Mouse (Mus musculus): ENCODE results near the gene Pigx. TPM values are rescaled to one million over a fixed set of nuclear protein-coding genes. Genes with fewer than 3 reads are reported as not detected.

Pigx gene
- 86.3 and 91.7 TPM in 2 replicates for polyA plus RNA-seq (2014; fragmentation: Nextera tagmentation; extraction: Ambion mirVana)

- Histone ChIP-seq H3K9me3 (replicated peaks; ENCODE audit: control insufficient read depth, low read length) (no peaks in the 10 kb centered on the region), H3K4me1 (ENCODE audit: control insufficient read depth, insufficient read depth, low read length) (peaks cover 6% of the 10 kb centered on the region; the same call in 1 of the 2 replicates), H3K9ac (ENCODE audit: low read depth, low read length) (peak within 1 kb of the TSS; percentile 91), H3K4me3 (ENCODE audit: low read depth, low read length) (peak within 1 kb of the TSS; percentile 94), H3K4me2 (peak within 1 kb of the TSS; percentile 90), H3K27me3 (ENCODE audit: control insufficient read depth, insufficient read depth, low read length) (no peaks in the 10 kb centered on the region), H3K27ac (ENCODE audit: low read depth, low read length) (peak within 1 kb of the TSS; percentile 85), H3K36me3 (ENCODE audit: control insufficient read depth, insufficient read depth, low read length) (peaks cover 7% of the 10 kb centered on the region)
- under 1% methylated on average over 34 of the region's 34 CpGs for WGBS (ENCODE audit: insufficient replicate concordance)
- ATAC-seq (replicated peaks; ENCODE audit: insufficient number of reproducible peaks, low FRiP score, low TSS enrichment) = peak; percentile 91
These were observed at the start of gene Pigx, which contains the start of gene Cep19 for GRCm38 (mm10) chr16:32099638-32100150. Pigx (minus strand) TSS chr16:32099740. Cep19 (plus strand) TSS chr16:32099800.

- no peak for ATAC-seq (replicated peaks; ENCODE audit: insufficient number of reproducible peaks, low FRiP score, low TSS enrichment)
- Histone ChIP-seq H3K9ac (ENCODE audit: low read depth, low read length) (peak overlapping the region; percentile 22; the same call in 1 of the 2 replicates), H3K4me3 (ENCODE audit: low read depth, low read length) (no peak overlapping the region; the same call in 1 of the 2 replicates)
These were observed 48.2 kb upstream of the Pigx start for GRCm38 (mm10) chr16:32147589-32148207.

GRCm38 (mm10) chr16:32144592-32144991 lies 45.1 kb upstream of the Pigx start:
- no peaks in the 10 kb centered on the region; the same call in 1 of the 2 replicates for H3K9me3 ChIP-seq (replicated peaks; ENCODE audit: control insufficient read depth, low read length)
- ATAC-seq (replicated peaks; ENCODE audit: insufficient number of reproducible peaks, low FRiP score, low TSS enrichment) = no peak
- H3K9ac ChIP-seq (ENCODE audit: low read depth, low read length) = no peak overlapping the region
- WGBS (ENCODE audit: insufficient replicate concordance) = 86% methylated on average over 17 of the region's 17 CpGs
- H3K36me3 ChIP-seq (ENCODE audit: control insufficient read depth, insufficient read depth, low read length) = 0 out of 2 replicates have a peak, but pooled peaks cover 4% of the 10 kb centered on the region
- H3K27me3 ChIP-seq (ENCODE audit: control insufficient read depth, insufficient read depth, low read length) = 0 out of 2 replicates have a peak, but pooled peaks cover 1% of the 10 kb centered on the region
- no peak overlapping the region for H3K4me3 ChIP-seq (ENCODE audit: low read depth, low read length)
- H3K4me2 ChIP-seq = no peak overlapping the region
- H3K4me1 ChIP-seq (ENCODE audit: control insufficient read depth, insufficient read depth, low read length) = no peaks in the 10 kb centered on the region
- no peak overlapping the region for H3K27ac ChIP-seq (ENCODE audit: low read depth, low read length)

More at GRCm38 (mm10) chr16:32147589-32148207, 48.2 kb upstream of the Pigx start:
- no peaks in the 10 kb centered on the region; the same call in 1 of the 2 replicates for H3K9me3 ChIP-seq (replicated peaks; ENCODE audit: control insufficient read depth, low read length)
- no peaks in the 10 kb centered on the region for H3K4me1 ChIP-seq (ENCODE audit: control insufficient read depth, insufficient read depth, low read length)
- WGBS (ENCODE audit: insufficient replicate concordance) = 60% methylated on average over 10 of the region's 13 CpGs
- H3K27ac ChIP-seq (ENCODE audit: low read depth, low read length) = no peak overlapping the region
- H3K4me2 ChIP-seq = peak overlapping the region; percentile 41
- H3K36me3 ChIP-seq (ENCODE audit: control insufficient read depth, insufficient read depth, low read length) = 0 out of 2 replicates have a peak, but pooled peaks cover 4% of the 10 kb centered on the region
- no peaks in the 10 kb centered on the region for H3K27me3 ChIP-seq (ENCODE audit: control insufficient read depth, insufficient read depth, low read length)

DNA sequence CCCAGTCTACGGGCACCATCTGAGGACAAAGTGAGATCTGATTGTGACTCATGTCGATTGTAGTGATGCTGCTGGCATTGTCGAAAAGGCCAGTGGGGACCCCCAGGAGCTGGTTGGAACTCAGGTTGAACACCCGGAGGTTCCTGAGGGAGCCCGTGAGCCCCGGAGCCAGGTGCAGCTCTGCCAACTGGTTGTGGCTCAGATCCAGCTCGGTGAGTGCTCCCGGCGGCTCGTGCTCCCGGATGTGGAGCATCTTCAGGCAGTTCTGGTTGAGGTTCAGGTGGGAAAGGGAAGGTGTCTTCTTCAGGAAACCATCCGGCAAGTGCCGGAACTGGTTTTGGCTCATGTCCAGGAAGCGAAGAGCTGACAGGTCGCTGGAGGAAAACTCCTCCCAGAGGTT lies 44.2 kb upstream of the Pigx start:
- no peak overlapping the region for H3K4me2 ChIP-seq
- no peak overlapping the region for H3K27ac ChIP-seq (ENCODE audit: low read depth, low read length)
- 0 out of 2 replicates have a peak, but pooled peaks cover 4% of the 10 kb centered on the region for H3K36me3 ChIP-seq (ENCODE audit: control insufficient read depth, insufficient read depth, low read length)
- H3K9ac ChIP-seq (ENCODE audit: low read depth, low read length) = no peak overlapping the region
- H3K9me3 ChIP-seq (replicated peaks; ENCODE audit: control insufficient read depth, low read length) = no peaks in the 10 kb centered on the region; the same call in 1 of the 2 replicates
- WGBS (ENCODE audit: insufficient replicate concordance) = 91% methylated on average over 15 of the region's 15 CpGs
- 0 out of 2 replicates have a peak, but pooled peaks cover 2% of the 10 kb centered on the region for H3K27me3 ChIP-seq (ENCODE audit: control insufficient read depth, insufficient read depth, low read length)
- no peaks in the 10 kb centered on the region for H3K4me1 ChIP-seq (ENCODE audit: control insufficient read depth, insufficient read depth, low read length)
- ATAC-seq (replicated peaks; ENCODE audit: insufficient number of reproducible peaks, low FRiP score, low TSS enrichment) = no peak
- no peak overlapping the region for H3K4me3 ChIP-seq (ENCODE audit: low read depth, low read length)

DNA sequence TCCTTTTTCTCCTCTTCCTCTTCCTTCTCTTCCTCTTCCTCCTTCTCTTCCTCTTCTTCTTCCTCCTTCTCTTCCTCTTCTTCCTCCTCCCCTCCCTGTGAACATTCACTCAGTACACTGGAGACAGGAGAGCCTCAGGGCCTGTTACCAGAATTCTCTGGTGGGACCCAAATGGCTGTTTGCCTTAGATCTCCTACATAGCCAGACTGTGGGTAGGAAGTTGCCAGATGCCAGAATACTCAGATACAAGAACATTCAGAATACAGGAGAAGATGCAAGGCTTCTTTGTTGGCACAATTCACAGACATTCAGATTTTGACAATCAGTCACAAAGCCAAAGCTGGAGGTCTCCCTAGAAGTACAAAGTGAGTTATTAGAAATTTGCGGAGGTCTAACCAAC lies 39.4 kb upstream of the Pigx start:
- no peak overlapping the region for H3K4me2 ChIP-seq
- H3K27ac ChIP-seq (ENCODE audit: low read depth, low read length) = no peak overlapping the region
- H3K4me1 ChIP-seq (ENCODE audit: control insufficient read depth, insufficient read depth, low read length) = no peaks in the 10 kb centered on the region
- H3K27me3 ChIP-seq (ENCODE audit: control insufficient read depth, insufficient read depth, low read length) = 0 out of 2 replicates have a peak, but pooled peaks cover 2% of the 10 kb centered on the region
- no peak for ATAC-seq (replicated peaks; ENCODE audit: insufficient number of reproducible peaks, low FRiP score, low TSS enrichment)
- WGBS (ENCODE audit: insufficient replicate concordance) = 85% methylated on average over 1 of the region's 1 CpGs
- H3K36me3 ChIP-seq (ENCODE audit: control insufficient read depth, insufficient read depth, low read length) = 0 out of 2 replicates have a peak, but pooled peaks cover under 1% of the 10 kb centered on the region
- no peak overlapping the region for H3K4me3 ChIP-seq (ENCODE audit: low read depth, low read length)
- H3K9me3 ChIP-seq (replicated peaks; ENCODE audit: control insufficient read depth, low read length) = no peaks in the 10 kb centered on the region; the same call in 1 of the 2 replicates
- no peak overlapping the region for H3K9ac ChIP-seq (ENCODE audit: low read depth, low read length)

GRCm38 (mm10) chr16:32135842-32136357 lies 36.4 kb upstream of the Pigx start:
- H3K36me3 ChIP-seq (ENCODE audit: control insufficient read depth, insufficient read depth, low read length) = no peaks in the 10 kb centered on the region
- no peak overlapping the region for H3K4me2 ChIP-seq
- 0 out of 2 replicates have a peak, but pooled peaks cover 2% of the 10 kb centered on the region for H3K27me3 ChIP-seq (ENCODE audit: control insufficient read depth, insufficient read depth, low read length)
- no peaks in the 10 kb centered on the region for H3K4me1 ChIP-seq (ENCODE audit: control insufficient read depth, insufficient read depth, low read length)
- 73% methylated on average over 7 of the region's 7 CpGs for WGBS (ENCODE audit: insufficient replicate concordance)
- H3K9ac ChIP-seq (ENCODE audit: low read depth, low read length) = no peak overlapping the region
- H3K27ac ChIP-seq (ENCODE audit: low read depth, low read length) = no peak overlapping the region
- no peak overlapping the region for H3K4me3 ChIP-seq (ENCODE audit: low read depth, low read length)
- no peaks in the 10 kb centered on the region for H3K9me3 ChIP-seq (replicated peaks; ENCODE audit: control insufficient read depth, low read length)
- no peak for ATAC-seq (replicated peaks; ENCODE audit: insufficient number of reproducible peaks, low FRiP score, low TSS enrichment)

DNA sequence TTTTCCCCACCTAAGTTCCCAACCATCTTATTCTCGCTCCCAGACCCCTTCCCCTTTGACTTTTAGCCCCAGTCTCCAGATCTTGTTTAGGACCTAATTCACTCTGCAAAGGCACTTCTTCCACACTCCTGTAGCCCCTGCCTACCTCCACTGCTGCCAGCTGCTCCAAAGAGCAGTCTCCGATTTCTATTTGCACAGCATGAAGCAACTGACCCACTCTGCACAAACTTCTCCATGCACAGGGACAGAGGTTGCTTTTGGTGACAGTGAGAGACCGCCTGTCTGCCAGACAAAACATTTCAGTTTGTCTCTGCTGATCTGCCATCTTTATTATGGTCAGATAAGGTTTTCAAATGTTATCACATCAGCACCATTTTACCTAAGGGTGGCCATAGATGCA lies 33.6 kb upstream of the Pigx start:
- no peak overlapping the region for H3K4me3 ChIP-seq (ENCODE audit: low read depth, low read length)
- WGBS (ENCODE audit: insufficient replicate concordance) = 78% methylated on average over 3 of the region's 3 CpGs

GRCm38 (mm10) chr16:32130190-32130826 lies 30.8 kb upstream of the Pigx start:
- Histone ChIP-seq H3K9me3 (replicated peaks; ENCODE audit: control insufficient read depth, low read length) (no peaks in the 10 kb centered on the region), H3K4me1 (ENCODE audit: control insufficient read depth, insufficient read depth, low read length) (0 out of 2 replicates have a peak, but pooled peaks cover 4% of the 10 kb centered on the region), H3K4me2 (peak overlapping the region; percentile 58), H3K27ac (ENCODE audit: low read depth, low read length) (peak overlapping the region; percentile 50; the same call in 1 of the 2 replicates), H3K4me3 (ENCODE audit: low read depth, low read length) (peak overlapping the region; percentile 25), H3K27me3 (ENCODE audit: control insufficient read depth, insufficient read depth, low read length) (no peaks in the 10 kb centered on the region), H3K36me3 (ENCODE audit: control insufficient read depth, insufficient read depth, low read length) (no peaks in the 10 kb centered on the region), H3K9ac (ENCODE audit: low read depth, low read length) (peak overlapping the region; percentile 46; the same call in 1 of the 2 replicates)
- ATAC-seq (replicated peaks; ENCODE audit: insufficient number of reproducible peaks, low FRiP score, low TSS enrichment) = peak; percentile 49; the same call in 1 of the 2 replicates
- 51% methylated on average over 16 of the region's 16 CpGs for WGBS (ENCODE audit: insufficient replicate concordance)

More for the DNA sequence above, 33.6 kb upstream of the Pigx start:
- no peak overlapping the region for H3K27ac ChIP-seq (ENCODE audit: low read depth, low read length)
- 0 out of 2 replicates have a peak, but pooled peaks cover 4% of the 10 kb centered on the region for H3K4me1 ChIP-seq (ENCODE audit: control insufficient read depth, insufficient read depth, low read length)
- no peak overlapping the region for H3K9ac ChIP-seq (ENCODE audit: low read depth, low read length)
- ATAC-seq (replicated peaks; ENCODE audit: insufficient number of reproducible peaks, low FRiP score, low TSS enrichment) = no peak
- no peak overlapping the region for H3K4me2 ChIP-seq
- no peaks in the 10 kb centered on the region for H3K27me3 ChIP-seq (ENCODE audit: control insufficient read depth, insufficient read depth, low read length)
- H3K9me3 ChIP-seq (replicated peaks; ENCODE audit: control insufficient read depth, low read length) = no peaks in the 10 kb centered on the region
- H3K36me3 ChIP-seq (ENCODE audit: control insufficient read depth, insufficient read depth, low read length) = no peaks in the 10 kb centered on the region
